Mouse (Mus musculus): Measurements from ENCODE around the gene Pkd1l1. TPM values are rescaled to one million over a fixed set of nuclear protein-coding genes. Genes with fewer than 3 reads are reported as not detected.

Gene Pkd1l1
- total RNA-seq (2021) (under 1 TPM in 1 of 2 experiments, not detected in 1; 0.03 TPM), polyA plus RNA-seq (2012; rRNA removed) (0.02 and 0.07 TPM in 2 replicates)
- long read RNA-seq: 0 reads

- DNase-seq: no peak
Measured at GRCm38 (mm10) chr11:8973166-8973565, at the start of gene Pkd1l1. Gene Pkd1l1, minus strand, starts transcription at chr11:8973266.

- no peak for DNase-seq
Measured at GRCm38 (mm10) chr11:9020207-9020606, 47.1 kb upstream of the Pkd1l1 start.

GRCm38 (mm10) chr11:9018491-9019267 is 45.6 kb upstream of the Pkd1l1 start:
- DNase-seq: no peak

- no peak for DNase-seq
Measured at GRCm38 (mm10) chr11:9014740-9015139, 41.7 kb upstream of the Pkd1l1 start.

- DNase-seq: no peak
Measured at GRCm38 (mm10) chr11:9011348-9011747, 38.3 kb upstream of the Pkd1l1 start.

- peak; percentile 96 for DNase-seq
Measured at GRCm38 (mm10) chr11:9010853-9011339, 37.8 kb upstream of the Pkd1l1 start, which contains the start of gene Hus1. Gene Hus1, minus strand, starts transcription at chr11:9011191.

- DNase-seq: no peak
Measured at GRCm38 (mm10) chr11:9010416-9010815, 37.4 kb upstream of the Pkd1l1 start.

- no peak for DNase-seq
Measured at GRCm38 (mm10) chr11:9008761-9009160, 35.7 kb upstream of the Pkd1l1 start.

- no peak for DNase-seq
Measured at GRCm38 (mm10) chr11:8988084-8988483, 15.0 kb upstream of the Pkd1l1 start.

GRCm38 (mm10) chr11:8986058-8986457 is 13.0 kb upstream of the Pkd1l1 start:
- peak; percentile 42 for DNase-seq

- peak; percentile 59 for DNase-seq
Measured at GRCm38 (mm10) chr11:8983237-8983861, 10.3 kb upstream of the Pkd1l1 start.

- DNase-seq: no peak
Measured at GRCm38 (mm10) chr11:8978154-8978553, 5.1 kb upstream of the Pkd1l1 start.

GRCm38 (mm10) chr11:8972093-8972492 is 973 bp downstream of the Pkd1l1 start:
- DNase-seq: no peak

- no peak for DNase-seq
Measured at GRCm38 (mm10) chr11:8970509-8970908, 2.6 kb downstream of the Pkd1l1 start.

- DNase-seq: no peak
Measured at GRCm38 (mm10) chr11:8968094-8968493, 5.0 kb downstream of the Pkd1l1 start.

GRCm38 (mm10) chr11:8958572-8958971 is 14.5 kb downstream of the Pkd1l1 start:
- no peak for DNase-seq

GRCm38 (mm10) chr11:8958108-8958507 is 15.0 kb downstream of the Pkd1l1 start:
- peak; percentile 5 for DNase-seq

GRCm38 (mm10) chr11:8957023-8957422 is 16.0 kb downstream of the Pkd1l1 start:
- no peak for DNase-seq

- peak; percentile 3 for DNase-seq
Measured at GRCm38 (mm10) chr11:8955678-8956077, 17.4 kb downstream of the Pkd1l1 start.

GRCm38 (mm10) chr11:8949765-8950430 is 23.2 kb downstream of the Pkd1l1 start:
- no peak for DNase-seq

GRCm38 (mm10) chr11:8948871-8949270 is 24.2 kb downstream of the Pkd1l1 start:
- no peak for DNase-seq

GRCm38 (mm10) chr11:8944114-8944513 is 29.0 kb downstream of the Pkd1l1 start:
- no peak for DNase-seq

- DNase-seq: no peak
Measured at GRCm38 (mm10) chr11:8942446-8942845, 30.6 kb downstream of the Pkd1l1 start.
